24 mouse cellular contexts compared by ENCODE assay signal in the genomic region with DNA sequence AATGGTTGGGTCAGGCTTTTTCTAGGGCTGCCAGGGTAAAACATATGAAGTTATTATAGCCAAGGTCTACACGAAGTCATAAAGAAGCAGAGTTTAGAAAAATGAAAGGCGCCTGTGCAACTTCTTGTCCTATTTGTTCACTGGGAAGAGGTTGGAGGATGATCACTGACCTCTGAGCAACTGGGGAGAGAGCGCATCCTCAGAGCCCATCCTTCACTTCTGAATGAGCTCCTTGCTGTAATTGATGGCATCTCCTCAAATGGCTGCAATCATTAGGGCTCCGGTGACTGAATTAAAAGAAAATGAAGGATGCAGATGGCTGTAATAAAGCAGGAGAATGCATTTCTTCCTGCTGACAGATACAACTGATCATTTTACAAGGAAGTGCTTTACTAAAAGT.
"Had no signal": no experiment of that assay in that cellular context is flagged by ENCODE, and none has a peak within 500 bp of the region (broad histone marks: within the 10 kb centered on the region; RNA-seq: fewer than 3 reads in every experiment).

No protein-coding gene starts in this region.

- H3K9ac ChIP-seq: kidney, embryonic 15.5 days; limb, embryonic 13.5 days; liver, embryonic 12.5 days; liver, embryonic 15.5 days; lung, embryonic 15.5 days had no signal

- ATAC-seq: liver, embryonic 12.5 days had no signal

- H3K27me3 ChIP-seq: kidney, embryonic 15.5 days; limb, embryonic 13.5 days; liver, embryonic 12.5 days; liver, embryonic 15.5 days; lung, embryonic 15.5 days had no signal

- H3K4me2 ChIP-seq: kidney, embryonic 15.5 days; limb, embryonic 13.5 days; liver, embryonic 12.5 days; liver, embryonic 15.5 days; lung, embryonic 15.5 days; midbrain, embryonic 11.5 days had no signal

- H3K36me3 ChIP-seq: kidney, embryonic 15.5 days; limb, embryonic 13.5 days; liver, embryonic 12.5 days; liver, embryonic 15.5 days; lung, embryonic 15.5 days had no signal

- DNase-seq: kidney, adult 11 months; kidney, adult 8-10 months; kidney, postnatal 10 days; kidney, postnatal 36 days; layer of hippocampus, postnatal 36 days; left cerebral cortex, postnatal 4 days; liver; lung, adult 18-20 months; lung, postnatal 10 days; lung, postnatal 4 days; midbrain, embryonic 14.5 days; right cerebral cortex, adult 18-20 months; right cerebral cortex, postnatal 14 days; right cerebral cortex, postnatal 4 days; thymus, adult 2 months; thymus, postnatal 25 days had no signal

- H3K9me3 ChIP-seq: kidney, embryonic 15.5 days; limb, embryonic 13.5 days; liver, embryonic 12.5 days; liver, embryonic 15.5 days; lung, embryonic 15.5 days had no signal

- H3K4me3 ChIP-seq: kidney, embryonic 15.5 days; left cerebral cortex, adult 2 months; limb, embryonic 13.5 days; liver, embryonic 12.5 days; liver, embryonic 15.5 days; lung, embryonic 15.5 days had no signal

- H3K4me1 ChIP-seq: kidney, embryonic 15.5 days; limb, embryonic 13.5 days; liver, embryonic 12.5 days; liver, embryonic 15.5 days; lung, embryonic 15.5 days had no signal

- H3K27ac ChIP-seq: kidney, embryonic 15.5 days; left cerebral cortex, adult 2 months; limb, embryonic 13.5 days; liver, embryonic 12.5 days; liver, embryonic 15.5 days; lung, embryonic 15.5 days; stomach, postnatal 0 days had no signal
